Mouse (Mus musculus) urinary bladder, postnatal 14 days (tissue): ENCODE measurements around the gene Six3.

ENCODE experiments used
- DNase-seq: peaks from one replicate; pipeline ENCODE4 v3.0.0; 2021; ENCODE audit warnings: low spot score

Six3 gene

DNA sequence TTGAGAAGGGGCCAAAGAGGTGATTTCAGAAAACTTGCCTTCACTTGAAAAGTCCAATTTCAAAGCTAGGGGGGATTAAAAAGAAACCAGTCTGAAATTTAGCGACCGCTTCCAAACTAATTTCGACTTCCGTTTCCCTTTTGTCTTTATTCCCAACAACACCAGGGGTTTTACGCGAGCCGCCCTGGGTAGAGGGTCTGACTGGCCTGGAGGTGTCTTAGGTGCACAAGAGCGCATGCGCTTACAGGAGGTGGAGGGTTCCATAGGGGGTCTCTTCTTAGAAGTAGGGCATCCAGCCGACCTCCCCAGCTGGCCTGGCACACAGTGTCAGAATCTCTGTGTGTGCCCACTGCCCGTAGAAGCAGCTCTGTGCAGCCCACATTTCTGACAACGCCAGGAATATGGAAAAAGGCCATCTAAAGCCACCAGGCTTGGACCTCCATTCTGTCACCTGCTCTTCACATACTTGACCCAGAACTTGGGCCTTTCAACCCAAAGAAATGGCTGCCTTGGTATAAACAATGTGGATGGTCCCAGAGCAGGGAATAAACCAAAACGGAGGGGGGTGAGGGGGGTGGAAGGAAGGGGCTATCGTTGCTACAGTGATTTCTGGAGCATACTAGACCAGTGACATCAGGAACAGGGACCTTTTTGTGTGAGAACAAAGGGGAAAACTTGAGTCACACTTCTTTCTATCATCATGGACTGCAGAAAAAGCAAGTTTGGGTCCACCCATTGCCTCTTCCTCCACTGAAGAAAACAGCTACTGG is 12.9 kb downstream of the Six3 start:
- no peak for DNase-seq

DNA sequence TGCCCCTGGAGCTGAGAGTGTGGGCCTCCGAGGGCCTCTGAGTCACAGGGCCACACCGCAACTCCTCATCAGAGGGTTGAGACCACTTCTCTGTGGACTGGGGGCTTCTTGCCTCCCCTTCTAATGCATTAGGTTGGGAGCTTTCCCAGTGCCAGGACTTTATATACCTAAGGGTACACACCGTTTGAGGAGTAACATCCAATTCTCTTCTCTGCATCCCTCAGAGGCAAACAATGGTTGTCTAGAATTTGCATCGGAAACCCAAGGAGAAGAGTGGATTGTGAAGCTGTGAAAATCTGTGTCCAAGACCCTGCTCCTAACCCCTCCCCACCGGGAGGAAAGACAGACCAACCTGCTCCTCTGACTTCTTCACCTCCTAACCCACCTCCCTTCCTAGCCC is 14.3 kb downstream of the Six3 start:
- DNase-seq = no peak

DNA sequence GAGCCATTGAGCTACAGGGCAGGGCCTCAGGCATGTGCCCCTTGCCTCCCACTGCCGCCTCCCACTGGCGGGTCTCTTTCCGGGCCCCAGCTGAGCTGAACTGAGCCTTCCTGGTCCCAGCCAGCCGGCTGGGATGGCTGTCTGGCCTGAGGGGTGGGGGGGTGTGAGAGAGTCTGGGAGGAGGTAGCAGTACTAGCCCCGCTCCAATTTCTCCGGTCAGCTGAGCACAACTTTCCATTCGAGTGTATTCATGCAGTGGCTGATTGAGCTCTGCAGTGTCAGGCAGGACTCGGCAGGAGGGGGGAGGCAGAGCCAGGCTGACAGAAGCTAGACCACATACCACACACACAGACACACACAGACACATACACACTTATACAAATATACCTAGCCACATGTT is 15.4 kb downstream of the Six3 start:
- no peak for DNase-seq

GRCm38 (mm10) chr17:85629396-85629795 is 16.0 kb downstream of the Six3 start:
- no peak for DNase-seq

- no peak for DNase-seq
Measured at GRCm38 (mm10) chr17:85630296-85631050, 17.1 kb downstream of the Six3 start.

- no peak for DNase-seq
Measured at GRCm38 (mm10) chr17:85631106-85631505, 17.7 kb downstream of the Six3 start.

- DNase-seq = peak; percentile 79
Measured at GRCm38 (mm10) chr17:85633619-85634018, 20.2 kb downstream of the Six3 start.

GRCm38 (mm10) chr17:85637876-85638275 is 24.5 kb downstream of the Six3 start:
- no peak for DNase-seq

DNA sequence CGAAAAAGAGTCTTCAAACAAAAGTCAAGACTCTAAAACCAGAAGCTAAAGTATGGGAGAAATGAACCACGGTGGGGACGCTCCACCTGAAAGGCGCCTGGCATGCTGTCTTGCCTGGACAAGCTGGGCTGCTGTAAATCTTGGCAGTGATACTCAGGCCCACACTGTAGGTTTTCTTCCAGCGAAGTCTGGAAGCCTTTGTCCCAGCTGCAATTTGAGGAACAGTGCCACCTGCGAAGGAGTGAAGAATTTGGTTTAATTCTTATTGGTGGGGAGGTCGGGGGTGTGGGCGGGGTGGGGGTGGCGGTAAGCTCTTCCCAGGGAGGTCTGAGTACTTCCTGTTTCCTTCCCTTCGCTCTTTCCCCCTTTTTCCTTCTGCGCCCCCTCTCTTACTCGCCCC is 31.9 kb downstream of the Six3 start:
- no peak for DNase-seq

- peak; percentile 40 for DNase-seq
Measured at GRCm38 (mm10) chr17:85645718-85646665, 32.6 kb downstream of the Six3 start.

DNA sequence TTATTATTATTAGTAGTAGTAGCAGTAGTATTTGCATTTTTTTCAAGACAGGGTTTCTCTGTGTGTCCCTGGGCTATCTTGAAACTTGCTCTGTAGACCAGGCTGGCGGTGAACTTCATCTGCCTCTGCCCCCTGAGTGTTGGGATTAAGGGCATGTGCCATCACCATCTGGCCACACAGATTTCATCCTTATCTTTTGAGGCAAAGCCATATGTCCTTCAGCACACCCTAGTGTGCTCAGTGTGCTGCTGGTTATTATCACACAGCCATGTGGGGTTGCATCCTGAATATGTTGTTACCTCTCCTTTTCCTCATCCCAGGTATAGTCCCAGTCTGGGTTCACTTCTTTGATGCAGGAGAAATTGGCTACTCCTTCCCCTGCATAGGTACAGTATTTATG is 46.6 kb downstream of the Six3 start:
- DNase-seq = no peak

- DNase-seq = no peak
Measured at GRCm38 (mm10) chr17:85661521-85661920, 48.1 kb downstream of the Six3 start.

DNA sequence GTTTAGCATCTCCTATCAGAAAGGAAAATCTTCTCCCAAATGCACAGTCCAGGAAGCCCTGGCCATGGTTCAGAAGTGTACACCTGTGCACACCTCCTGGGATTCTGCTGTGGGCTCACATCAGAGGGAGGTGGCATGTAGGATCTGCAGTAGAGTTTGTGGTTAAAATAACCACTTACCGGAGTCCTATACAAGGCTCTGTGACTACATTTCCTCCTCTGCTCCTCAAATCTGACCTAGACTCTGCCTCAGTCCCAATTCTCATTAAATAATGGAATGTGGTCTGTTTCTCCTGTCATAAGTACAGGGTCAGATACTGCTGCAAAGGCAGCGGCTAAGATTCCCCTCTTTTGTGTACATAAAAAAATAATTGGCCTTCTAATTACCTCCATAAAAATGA is 50.8 kb downstream of the Six3 start:
- DNase-seq = no peak

GRCm38 (mm10) chr17:85664618-85665320 is 51.4 kb downstream of the Six3 start:
- peak; percentile 76 for DNase-seq
